Mouse (Mus musculus) bone marrow, adult 2 months (tissue): ENCODE measurements around the gene Trpm3. TPM values are rescaled to one million over a fixed set of nuclear protein-coding genes. Genes with fewer than 3 reads are reported as not detected.

ENCODE experiments used
- H3K27ac ChIP-seq: fragments of 200-500 bp; 2 replicates; pipeline ENCODE4 v1.5.1; 2012; ENCODE audit warnings: low read depth, mild to moderate bottlenecking, control low read depth, inconsistent platforms, low read length; ENCODE audit not compliant: control insufficient read depth, poor library complexity, insufficient read depth
- H3K4me1 ChIP-seq: fragments of 200-500 bp; 2 replicates; pipeline ENCODE4 v1.6.1; 2011; ENCODE audit warnings: low read length; ENCODE audit not compliant: control insufficient read depth, insufficient read depth
- H3K4me3 ChIP-seq: fragments of 200-500 bp; replicated peaks from 2 replicates; pipeline ENCODE3; 2011; ENCODE audit warnings: mild to moderate bottlenecking, low read depth, low read length, control low read depth; ENCODE audit not compliant: control insufficient read depth
- CTCF ChIP-seq: fragments of 200-500 bp; IDR thresholded peaks from 2 replicates; pipeline ENCODE4 v1.5.1; 2011; ENCODE audit warnings: low read length, control low read depth; ENCODE audit not compliant: control insufficient read depth, insufficient read depth
- POLR2A ChIP-seq: fragments of 200-500 bp; IDR thresholded peaks from 2 replicates; pipeline ENCODE4 v1.6.1; 2011; ENCODE audit warnings: low read depth, mild to moderate bottlenecking, control low read depth, low read length, borderline replicate concordance; ENCODE audit not compliant: control insufficient read depth
- WGBS: fragments of 180-500 bp; shearing (Covaris S2); methylation state at CpG from one replicate; pipeline ENCODE4 v1.1.7; 2018; 5-methylcytosine and 5-hydroxymethylcytosine counted together
- polyA plus RNA-seq: library from polyadenylated mRNA; stranded (reverse); fragments of >200 nt; gene quantifications from 2 replicates; pipeline ENCODE4 v1.2.4, GENCODE M21; 2011; ENCODE audit warnings: low replicate concordance; ENCODE audit not compliant: missing spikeins, insufficient read depth, insufficient read length

Gene Trpm3
- polyA plus RNA-seq, 1 experiment = 1.8 TPM

DNA sequence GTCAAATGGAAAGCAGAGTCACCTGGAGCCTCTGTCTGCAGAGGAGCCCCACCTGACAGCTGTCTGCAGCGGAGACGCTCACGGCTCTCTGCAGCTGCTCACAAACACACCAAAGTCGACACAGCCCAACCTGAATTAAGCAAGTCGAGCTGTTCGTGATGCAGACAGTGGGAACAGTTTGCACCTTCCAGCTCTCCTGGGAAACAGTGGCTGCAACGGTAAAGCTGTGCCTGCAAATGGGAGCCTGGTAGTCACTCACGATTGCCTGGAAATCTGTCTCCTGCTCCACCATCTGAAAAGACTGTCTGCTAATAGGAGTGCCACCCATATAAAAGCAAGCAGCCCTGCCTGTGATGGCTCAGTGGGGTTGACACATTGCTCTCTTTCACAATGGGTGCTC, 865.0 kb downstream of the Trpm3 start:
- TF ChIP-seq POLR2A = no peak
- TF ChIP-seq CTCF = no peak
- no peaks in the 10 kb centered on the region for H3K4me1 ChIP-seq
- H3K27ac ChIP-seq = no peak overlapping the region
- WGBS = 64% methylated on average over 8 of the region's 8 CpGs
- H3K4me3 ChIP-seq = no peak overlapping the region

DNA sequence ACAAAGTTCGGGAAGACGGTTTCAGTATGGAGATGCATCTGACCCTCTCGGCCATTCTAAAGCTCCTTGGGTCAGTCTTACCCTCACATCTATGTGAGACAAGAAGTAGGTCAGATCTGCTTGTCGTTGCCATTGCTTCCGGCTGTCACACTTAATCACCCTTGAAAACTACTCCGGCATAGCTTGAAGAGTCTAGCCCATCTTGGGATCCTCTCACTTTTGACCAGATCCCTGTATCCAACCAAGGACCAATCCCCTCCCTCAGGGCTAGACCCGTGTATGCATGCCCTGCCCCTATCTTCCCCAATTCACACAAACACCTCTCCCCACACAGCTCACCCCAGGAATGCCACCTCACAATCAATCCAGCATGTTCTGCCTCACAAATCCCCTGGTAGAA, 867.0 kb downstream of the Trpm3 start:
- H3K4me3 ChIP-seq = no peak overlapping the region
- H3K4me1 ChIP-seq = no peaks in the 10 kb centered on the region
- TF ChIP-seq POLR2A = no peak
- TF ChIP-seq CTCF = no peak
- 85% methylated on average over 7 of the region's 7 CpGs for WGBS
- H3K27ac ChIP-seq = no peak overlapping the region

DNA sequence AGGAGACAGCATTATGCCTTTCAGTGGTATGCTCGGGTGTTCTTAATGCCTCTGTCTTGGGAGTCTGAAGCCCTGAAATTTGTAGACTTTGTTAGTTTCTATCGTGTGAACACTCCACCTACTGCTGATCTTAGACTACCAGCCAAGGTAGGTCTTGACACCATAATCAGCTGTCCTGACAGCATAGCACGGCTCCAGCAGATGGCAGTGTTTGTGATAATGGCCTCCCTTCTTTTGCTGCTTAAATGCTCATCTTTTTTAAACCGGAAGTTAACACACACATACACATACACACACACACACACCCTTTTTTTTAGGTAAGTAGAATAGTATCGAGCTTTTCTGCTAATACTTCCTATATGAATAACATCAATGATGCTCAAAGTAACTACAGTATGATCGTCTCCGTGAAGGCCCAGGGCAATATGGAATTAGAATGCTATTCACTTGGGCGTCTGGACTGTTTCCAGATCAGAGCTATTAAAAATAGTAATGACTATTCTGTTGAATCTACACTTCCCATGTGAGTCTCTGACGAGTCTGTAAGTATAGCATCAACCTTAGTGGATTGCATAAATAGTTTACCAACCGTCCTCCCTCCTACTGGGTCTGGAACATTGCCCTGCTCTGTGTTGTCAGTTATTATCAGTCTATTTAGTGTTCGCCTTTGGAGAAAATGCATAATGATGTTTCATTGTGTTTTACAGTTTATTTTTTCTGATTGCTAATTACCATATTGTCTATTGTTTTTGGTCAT, 867.8 kb downstream of the Trpm3 start:
- no peak overlapping the region for H3K4me3 ChIP-seq
- 48% methylated on average over 11 of the region's 11 CpGs for WGBS
- H3K27ac ChIP-seq = no peak overlapping the region
- no peak for TF ChIP-seq POLR2A
- TF ChIP-seq CTCF = no peak
- no peaks in the 10 kb centered on the region for H3K4me1 ChIP-seq

DNA sequence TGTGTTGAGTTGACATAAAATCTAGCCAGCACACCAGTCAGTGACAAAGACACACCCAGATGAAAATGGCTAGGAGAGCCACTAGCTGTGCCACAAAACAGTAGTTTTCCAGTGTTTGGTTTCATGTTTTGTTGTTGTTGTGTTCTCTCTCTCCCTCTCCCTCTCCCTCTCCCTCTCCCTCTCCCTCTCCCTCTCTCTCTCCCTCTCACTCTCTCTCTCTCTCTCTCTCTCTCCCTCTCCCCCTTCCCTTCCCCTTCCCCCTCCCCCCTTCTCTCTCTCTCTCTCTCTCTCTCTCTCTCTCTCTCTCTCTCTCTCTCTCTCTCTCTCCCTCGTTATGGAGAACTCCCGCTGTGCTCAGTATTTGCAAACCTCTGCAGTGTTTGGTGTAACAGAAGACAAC, 874.8 kb downstream of the Trpm3 start:
- H3K4me3 ChIP-seq = no peak overlapping the region
- 50% methylated on average over 1 of the region's 2 CpGs for WGBS
- TF ChIP-seq POLR2A (no peak), CTCF (no peak)
- no peaks in the 10 kb centered on the region for H3K4me1 ChIP-seq
- no peak overlapping the region for H3K27ac ChIP-seq

DNA sequence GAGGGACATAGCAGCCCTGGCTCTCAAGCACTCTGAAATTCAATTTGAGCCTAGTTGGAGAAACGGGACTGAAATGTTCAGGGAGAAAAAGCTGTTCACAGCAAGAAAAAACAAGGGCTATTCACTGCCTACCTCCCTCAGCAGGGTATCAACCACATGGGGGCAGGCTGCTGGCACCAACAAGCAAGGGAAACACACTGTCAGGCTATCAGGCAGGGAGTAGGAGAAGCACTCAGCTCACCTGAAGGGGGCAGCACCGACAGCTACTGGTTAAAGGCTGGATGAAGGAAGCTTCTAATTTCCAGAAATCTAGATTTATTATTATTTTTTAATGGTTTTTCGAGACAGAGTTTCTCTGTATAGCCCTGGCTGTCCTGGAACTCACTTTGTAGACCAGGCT, 876.7 kb downstream of the Trpm3 start:
- WGBS = 44% methylated on average over 3 of the region's 3 CpGs
- TF ChIP-seq POLR2A (no peak), CTCF (peak; percentile 74)
- no peak overlapping the region for H3K4me3 ChIP-seq

DNA sequence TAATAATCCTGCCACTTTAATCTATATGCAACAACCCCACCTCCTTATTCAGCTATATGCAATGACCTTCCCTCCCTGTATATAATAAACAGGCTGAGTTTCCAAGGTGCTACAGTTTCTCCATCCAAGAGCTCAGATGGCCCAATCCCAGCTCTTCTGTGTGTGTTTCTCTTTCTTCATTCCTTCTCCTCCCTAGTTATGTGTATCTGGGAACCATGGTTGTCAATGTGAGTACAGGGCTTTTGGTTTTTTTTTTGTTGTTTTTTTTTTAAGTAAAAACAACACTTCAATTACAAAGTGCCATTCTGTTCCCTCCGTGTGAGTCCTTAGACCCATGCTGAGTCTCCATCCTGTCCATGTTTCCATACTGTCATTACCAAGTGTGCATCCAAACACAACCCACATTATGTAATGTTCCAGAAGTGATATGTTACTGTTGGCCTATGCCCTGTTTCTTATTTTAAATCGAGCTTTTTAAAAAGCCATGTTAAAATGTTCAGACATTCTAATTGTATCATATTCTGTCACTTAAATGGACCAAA, 879.4 kb downstream of the Trpm3 start:
- no peak overlapping the region for H3K27ac ChIP-seq
- TF ChIP-seq CTCF = no peak
- no peak for TF ChIP-seq POLR2A
- no peaks in the 10 kb centered on the region for H3K4me1 ChIP-seq
- H3K4me3 ChIP-seq = no peak overlapping the region
- 74% methylated on average over 2 of the region's 2 CpGs for WGBS

More for the DNA sequence above, 876.7 kb downstream of the Trpm3 start:
- Histone ChIP-seq H3K27ac (no peak overlapping the region), H3K4me1 (no peaks in the 10 kb centered on the region)

DNA sequence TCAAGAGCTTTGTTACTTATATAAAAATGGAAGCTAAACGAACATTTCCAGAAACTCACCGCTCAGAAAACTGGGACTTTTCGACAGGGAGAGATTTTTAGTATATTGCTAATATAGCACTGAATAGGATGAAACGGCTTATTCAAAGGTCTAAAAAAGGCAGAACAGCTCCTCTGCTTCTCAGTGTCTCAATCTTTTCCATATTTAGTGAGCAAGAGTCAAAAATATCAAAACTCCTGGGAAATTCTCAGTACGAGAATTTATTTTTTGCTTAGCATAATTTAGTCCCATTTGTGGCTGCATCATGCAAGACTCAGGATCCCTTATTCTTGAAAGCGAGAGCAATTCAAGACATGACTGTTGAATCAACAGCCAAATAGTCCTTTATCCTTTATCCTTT, 884.1 kb downstream of the Trpm3 start:
- WGBS = 85% methylated on average over 6 of the region's 6 CpGs
- Histone ChIP-seq H3K27ac (no peak overlapping the region), H3K4me3 (no peak overlapping the region), H3K4me1 (no peaks in the 10 kb centered on the region; the same call in 1 of the 2 replicates)
- TF ChIP-seq POLR2A (no peak), CTCF (no peak)

DNA sequence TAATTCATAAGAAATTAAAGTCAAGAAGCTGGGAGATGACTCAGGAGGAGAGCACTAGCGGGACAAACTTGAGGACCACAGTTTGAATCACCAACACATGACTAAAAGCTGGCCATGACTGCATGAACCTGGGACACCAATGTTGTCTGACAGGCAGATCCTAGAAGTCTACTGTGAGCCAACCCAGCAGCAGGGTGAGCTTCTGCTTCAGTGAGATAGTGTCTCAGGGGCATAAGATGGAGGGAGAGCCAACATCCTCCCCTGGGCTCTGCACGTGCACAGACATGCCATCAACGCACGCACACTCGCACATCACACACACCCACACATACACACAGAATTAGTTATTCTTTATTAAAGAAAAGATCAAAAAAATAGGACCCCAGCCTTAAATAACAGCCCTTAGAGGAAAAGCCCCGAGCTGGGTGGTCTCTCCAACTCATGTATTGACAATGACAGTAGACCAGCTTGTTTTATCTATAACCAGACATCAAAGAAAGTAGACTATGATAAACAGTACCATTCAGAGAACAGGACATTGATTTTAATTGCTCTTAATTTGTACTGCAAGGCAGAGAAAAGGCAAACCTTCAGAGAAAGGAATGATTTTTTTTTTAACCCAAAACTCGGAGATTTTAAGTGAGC, 884.6 kb downstream of the Trpm3 start:
- 81% methylated on average over 7 of the region's 7 CpGs for WGBS
- no peak overlapping the region for H3K27ac ChIP-seq
- no peak for TF ChIP-seq CTCF
- TF ChIP-seq POLR2A = no peak

More for the DNA sequence above, 884.6 kb downstream of the Trpm3 start:
- Histone ChIP-seq H3K4me3 (no peak overlapping the region), H3K4me1 (no peaks in the 10 kb centered on the region; the same call in 1 of the 2 replicates)
